ENCODE assay signal across 21 mouse cellular contexts in genomic region chr11:17221126-17221525, GRCm38 (mm10).
"Had no signal": no experiment of that assay in that cellular context is flagged by ENCODE, and none has a peak within 500 bp of the region (broad histone marks: within the 10 kb centered on the region; RNA-seq: fewer than 3 reads in every experiment).

No protein-coding gene starts in this region.

- H3K4me1 ChIP-seq: limb, embryonic 10.5 days; limb, embryonic 13.5 days; liver, embryonic 12.5 days; liver, embryonic 15.5 days; lung, embryonic 15.5 days; midbrain, embryonic 12.5 days; midbrain, embryonic 15.5 days; neural tube, embryonic 13.5 days had no signal

- H3K4me3 ChIP-seq: layer of hippocampus, adult 2 months; limb, embryonic 10.5 days; limb, embryonic 13.5 days; liver, embryonic 12.5 days; liver, embryonic 15.5 days; lung, embryonic 15.5 days; midbrain, embryonic 12.5 days; midbrain, embryonic 15.5 days; myocyte; neural tube, embryonic 13.5 days had no signal

- ATAC-seq: liver, embryonic 12.5 days; midbrain, embryonic 15.5 days had no signal

- H3K4me2 ChIP-seq: limb, embryonic 13.5 days; liver, embryonic 12.5 days; liver, embryonic 15.5 days; lung, embryonic 15.5 days; midbrain, embryonic 12.5 days; midbrain, embryonic 15.5 days; neural tube, embryonic 13.5 days had no signal

- H3K9ac ChIP-seq: limb, embryonic 13.5 days; liver, embryonic 12.5 days; liver, embryonic 15.5 days; lung, embryonic 15.5 days; midbrain, embryonic 12.5 days; midbrain, embryonic 15.5 days; neural tube, embryonic 13.5 days had no signal

- DNase-seq: kidney, adult 18-20 months; kidney, postnatal 25 days; layer of hippocampus, adult 9-11 months; liver; lung, adult 18-20 months; lung, postnatal 10 days; lung, postnatal 36 days; right cerebral cortex, postnatal 25 days; thymus, adult 18-20 months; thymus, postnatal 36 days had no signal

- H3K9me3 ChIP-seq: limb, embryonic 10.5 days; limb, embryonic 13.5 days; liver, embryonic 12.5 days; liver, embryonic 15.5 days; lung, embryonic 15.5 days; midbrain, embryonic 12.5 days; midbrain, embryonic 15.5 days; neural tube, embryonic 13.5 days had no signal

- H3K27ac ChIP-seq: kidney, postnatal 0 days; layer of hippocampus, adult 2 months; limb, embryonic 10.5 days; limb, embryonic 13.5 days; liver, embryonic 12.5 days; liver, embryonic 15.5 days; lung, embryonic 15.5 days; midbrain, embryonic 12.5 days; midbrain, embryonic 15.5 days; neural tube, embryonic 13.5 days had no signal

- H3K27me3 ChIP-seq: limb, embryonic 13.5 days; liver, embryonic 12.5 days; liver, embryonic 15.5 days; lung, embryonic 15.5 days; midbrain, embryonic 12.5 days; midbrain, embryonic 15.5 days; neural tube, embryonic 13.5 days had no signal
